Mouse (Mus musculus) gastrocnemius, adult 18-20 months (tissue): Measurements from ENCODE around the gene Gm20388. TPM values are rescaled to one million over a fixed set of nuclear protein-coding genes. Genes with fewer than 3 reads are reported as not detected.
"Not testable (repeated sequence)": the region's sequence is repeated elsewhere in the genome, so short reads cannot be mapped to it uniquely, and the experiment has no call there.

Experiments used
- DNase-seq: peaks from one replicate; pipeline ENCODE4 v3.0.0; 2021; ENCODE audit warnings: low spot score
- total RNA-seq, 2 experiments: library from RNA; stranded (reverse); gene quantifications; 2 replicates each; pipeline ENCODE4 v1.2.3; 2021

Gm20388 gene
- total RNA-seq, 2 experiments from 2014 or later = 10.5 to 12.3 TPM

- no peak for DNase-seq
These were observed 3129.5 kb downstream of the Gm20388 start for GRCm38 (mm10) chr8:123040110-123040650.

- DNase-seq = peak; percentile 57
These were observed 3130.6 kb downstream of the Gm20388 start for GRCm38 (mm10) chr8:123041008-123041773.

- DNase-seq = no peak
These were observed 3131.1 kb downstream of the Gm20388 start for GRCm38 (mm10) chr8:123041774-123042105.

- peak; percentile 100 for DNase-seq
These were observed 3131.7 kb downstream of the Gm20388 start, which contains the start of gene Ankrd11 for GRCm38 (mm10) chr8:123042158-123042973. Gene Ankrd11, minus strand, starts transcription at chr8:123042277.

GRCm38 (mm10) chr8:123042974-123043625 lies 3132.5 kb downstream of the Gm20388 start:
- DNase-seq = no peak

- DNase-seq = no peak
These were observed 3133.3 kb downstream of the Gm20388 start for GRCm38 (mm10) chr8:123043941-123044340.

GRCm38 (mm10) chr8:123044743-123045425 lies 3134.2 kb downstream of the Gm20388 start:
- DNase-seq = not testable (repeated sequence)

GRCm38 (mm10) chr8:123046706-123047105 lies 3136.1 kb downstream of the Gm20388 start:
- DNase-seq = no peak

GRCm38 (mm10) chr8:123047827-123048226 lies 3137.2 kb downstream of the Gm20388 start:
- DNase-seq = no peak

GRCm38 (mm10) chr8:123048402-123048801 lies 3137.8 kb downstream of the Gm20388 start:
- DNase-seq = no peak

GRCm38 (mm10) chr8:123051458-123051857 lies 3140.8 kb downstream of the Gm20388 start:
- DNase-seq = no peak

- no peak for DNase-seq
These were observed 3152.1 kb downstream of the Gm20388 start, which contains the start of gene Spg7 for GRCm38 (mm10) chr8:123062721-123063120. Gene Spg7, plus strand, starts transcription at chr8:123062942.

- no peak for DNase-seq
These were observed 3153.4 kb downstream of the Gm20388 start for GRCm38 (mm10) chr8:123064072-123064471.

GRCm38 (mm10) chr8:123064809-123065213 lies 3154.2 kb downstream of the Gm20388 start:
- DNase-seq = no peak

- peak; percentile 96 for DNase-seq
These were observed 3154.8 kb downstream of the Gm20388 start for GRCm38 (mm10) chr8:123065214-123066100.

GRCm38 (mm10) chr8:123066101-123066683 lies 3155.6 kb downstream of the Gm20388 start:
- no peak for DNase-seq

GRCm38 (mm10) chr8:123071176-123071575 lies 3160.5 kb downstream of the Gm20388 start:
- no peak for DNase-seq

- DNase-seq = no peak
These were observed 3166.6 kb downstream of the Gm20388 start for GRCm38 (mm10) chr8:123077213-123077612.

- DNase-seq = no peak
These were observed 3172.4 kb downstream of the Gm20388 start for GRCm38 (mm10) chr8:123082993-123083392.

GRCm38 (mm10) chr8:123083610-123084009 lies 3173.0 kb downstream of the Gm20388 start:
- DNase-seq = no peak
